Mouse (Mus musculus) left cerebral cortex, postnatal 10 days (tissue): ENCODE measurements around the gene Znrd1as. TPM values are rescaled to one million over a fixed set of nuclear protein-coding genes. Genes with fewer than 3 reads are reported as not detected.

ENCODE experiments used
- DNase-seq, 2 experiments: peaks; one replicate each; pipeline ENCODE4 v3.0.0; 2021 to 2022; ENCODE audit warnings: low spot score in 2 of 2, mixed read lengths in 1 of 2; ENCODE audit errors: extremely low spot score in 1 of 2
- intact Hi-C: fragments of 180-260 bp; cut with DNase I; formaldehyde crosslinking; loops from one replicate; pipeline ENCODE4 v1.15.1; 2025
- total RNA-seq, 2 experiments: library from RNA; stranded (reverse); gene quantifications; 2 replicates each; pipeline ENCODE4 v1.2.3; 2021

Znrd1as gene
- total RNA-seq, 2 experiments from 2014 or later: 2.8 to 3.5 TPM

DNA sequence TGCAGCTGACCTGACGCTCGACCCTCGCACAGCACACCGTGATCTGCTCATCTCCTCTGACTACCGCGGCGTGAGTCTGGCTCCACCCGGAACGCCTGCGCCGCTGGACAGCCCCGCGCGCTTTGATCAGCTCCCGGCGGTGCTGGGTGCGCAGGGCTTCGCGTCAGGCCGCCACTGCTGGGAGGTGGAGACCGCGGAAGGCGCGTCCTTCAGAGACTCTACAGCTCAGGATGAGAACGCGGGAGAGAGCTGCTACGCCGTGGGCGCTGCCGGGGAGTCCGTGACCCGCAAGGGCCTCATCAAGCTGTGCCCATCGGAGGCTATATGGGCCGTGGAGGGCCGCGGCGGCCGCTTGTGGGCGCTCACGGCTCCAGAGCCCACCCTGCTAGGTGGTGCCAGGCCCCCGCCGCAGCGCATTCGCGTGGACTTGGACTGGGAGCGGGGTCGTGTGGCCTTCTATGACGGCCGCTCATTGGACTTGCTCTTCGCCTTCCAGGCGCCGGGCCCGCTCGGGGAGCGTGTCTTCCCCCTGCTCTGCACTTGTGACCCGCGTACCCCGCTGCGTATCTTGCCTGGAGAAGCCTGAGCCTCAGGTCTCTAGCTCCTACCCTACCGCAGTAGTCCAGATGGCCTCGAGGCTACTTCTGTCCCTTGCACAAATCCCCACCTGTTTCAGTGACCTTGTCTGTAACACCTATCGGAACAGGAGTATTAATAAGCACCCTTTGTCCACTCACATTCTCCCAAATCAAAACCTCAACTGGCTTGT lies 11.2 kb upstream of the Znrd1as start:
- DNase-seq: peak in 1 of 2 experiments; percentile 75
- intact Hi-C loops: no loop called here

DNA sequence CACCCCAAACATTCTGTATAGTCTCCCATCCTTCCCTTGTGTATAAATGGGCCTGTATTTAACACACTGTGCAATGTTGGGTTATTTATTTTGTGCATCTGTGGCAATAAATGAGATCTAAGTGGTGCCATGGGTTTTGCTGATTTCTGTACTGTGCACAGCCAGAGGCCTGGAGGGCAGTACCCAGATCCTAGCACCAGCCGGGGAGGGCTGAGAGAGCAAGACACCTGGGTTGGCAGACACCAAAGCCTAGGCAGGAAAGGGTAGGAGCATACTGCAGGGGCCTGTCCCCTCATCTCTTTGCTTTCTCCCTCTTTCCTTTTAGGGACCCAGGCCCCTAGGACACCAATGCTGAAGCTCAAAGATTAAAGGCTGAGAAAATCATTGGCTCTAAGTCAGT lies 10.1 kb upstream of the Znrd1as start:
- intact Hi-C loops: no loop called here
- DNase-seq: no peak

DNA sequence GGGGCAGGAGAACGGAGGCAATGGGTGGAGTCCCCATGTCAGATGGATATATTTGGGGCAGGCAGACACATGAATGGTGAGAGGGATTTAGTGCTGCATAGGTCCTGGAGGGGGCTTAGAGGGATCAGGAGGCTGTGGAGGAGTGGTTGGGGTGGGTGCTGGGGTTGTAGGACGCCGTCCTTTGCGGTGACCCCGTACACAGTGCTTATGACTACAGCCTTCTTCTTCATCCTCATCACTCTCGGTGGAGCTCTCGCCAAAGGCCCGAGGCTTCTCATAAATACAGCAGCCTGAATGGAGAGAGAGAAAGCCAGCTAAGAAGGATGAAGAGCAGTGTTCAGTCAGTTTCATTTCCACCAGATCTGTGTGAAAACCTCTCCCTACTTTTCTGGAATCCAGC lies 9.1 kb upstream of the Znrd1as start:
- intact Hi-C loops: no loop called here
- no peak for DNase-seq

DNA sequence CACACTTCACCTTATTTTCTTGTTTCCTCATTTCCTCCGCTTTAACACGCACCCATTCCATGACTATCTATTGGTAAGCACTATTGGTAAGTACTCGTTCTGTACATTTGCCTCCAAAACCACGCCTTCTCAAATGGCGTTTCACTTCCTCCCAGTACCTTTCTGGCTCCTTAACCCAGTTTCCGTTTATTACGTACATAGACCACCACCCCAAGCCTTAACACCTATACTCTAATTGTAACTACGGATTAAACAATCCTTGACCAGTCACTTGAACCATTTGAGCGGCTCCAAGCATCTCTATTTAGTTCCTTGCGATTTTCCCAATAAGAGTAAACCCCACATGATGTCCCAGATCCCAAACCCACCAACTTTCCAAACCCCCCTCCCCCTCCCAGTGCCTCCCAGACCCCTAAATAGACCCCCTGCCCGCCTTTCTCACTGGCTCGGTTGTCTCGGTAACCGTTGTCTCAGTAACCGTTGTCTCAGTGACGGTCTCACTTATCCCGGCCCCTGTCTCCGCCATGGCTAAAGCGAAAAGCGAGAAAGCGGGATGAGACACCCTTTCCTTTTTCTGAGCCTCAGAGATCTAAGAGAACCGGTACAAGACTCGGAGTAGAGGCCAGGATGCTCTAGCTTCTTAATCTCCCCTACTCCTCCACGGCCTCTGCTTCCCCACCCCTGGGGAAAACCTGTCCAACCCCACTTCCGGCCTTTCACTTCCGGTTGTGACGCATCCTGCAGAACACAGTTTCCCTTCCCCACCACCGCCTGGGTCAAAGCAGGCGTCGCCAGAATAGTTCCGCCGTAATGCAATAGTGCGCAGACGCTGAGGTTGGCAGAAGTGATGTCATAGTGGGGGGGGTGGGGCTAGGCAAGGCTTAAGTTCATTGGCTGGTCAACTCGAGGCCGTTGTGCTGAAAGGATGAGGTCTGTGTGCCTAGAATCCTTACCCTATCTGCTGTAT lies 7.1 kb upstream of the Znrd1as start, which contains the start of gene Ppp1r11:
TSS of gene Ppp1r11 (minus strand) at position 761 of the 967 bp plus-strand sequence.
- peak; percentile 97 to 98 for DNase-seq
- intact Hi-C loops: loop anchor here (2.0 kb wide), 1 partner anchor 96 kb away; no protein-coding TSS in a partner anchor

DNA sequence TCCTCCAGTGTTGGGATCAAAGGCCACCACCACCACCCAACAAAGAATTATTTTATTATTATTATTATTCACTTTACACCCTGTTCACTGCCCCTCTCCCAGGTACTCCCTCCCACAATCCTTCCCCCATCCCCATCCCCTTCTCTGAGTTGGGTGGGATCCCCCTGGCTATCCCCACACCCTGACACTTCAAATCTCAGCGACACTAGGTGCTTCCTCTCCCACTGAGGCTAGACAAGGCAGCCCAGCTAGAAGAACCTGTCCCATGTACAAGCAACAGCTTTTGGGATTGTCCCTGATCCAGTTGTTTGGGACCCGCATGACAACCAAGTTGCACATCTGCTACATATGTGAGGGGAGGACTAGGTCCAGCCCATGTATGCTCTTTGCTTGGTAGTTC lies 5.8 kb upstream of the Znrd1as start:
- intact Hi-C loops: no loop called here
- no peak for DNase-seq

DNA sequence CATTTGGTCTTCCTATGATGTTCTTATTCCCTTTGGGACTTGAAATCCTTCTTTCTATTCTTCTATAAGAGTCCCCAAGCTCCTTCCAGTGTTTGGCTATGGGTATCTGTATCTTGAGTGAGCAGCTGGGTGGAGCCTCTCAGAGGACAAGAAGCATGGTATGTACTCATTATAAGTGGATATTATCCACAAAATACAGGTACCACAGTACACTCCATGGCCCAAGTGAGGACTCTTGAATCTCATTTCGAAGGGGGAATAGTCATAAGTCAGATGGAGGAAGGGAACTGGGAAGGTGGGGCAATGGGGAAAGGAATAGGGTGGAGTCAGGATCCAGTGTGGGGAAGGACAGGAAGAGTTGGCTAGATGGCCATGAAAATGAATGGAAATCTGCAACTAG lies 5.3 kb upstream of the Znrd1as start:
- intact Hi-C loops: no loop called here
- no peak for DNase-seq

DNA sequence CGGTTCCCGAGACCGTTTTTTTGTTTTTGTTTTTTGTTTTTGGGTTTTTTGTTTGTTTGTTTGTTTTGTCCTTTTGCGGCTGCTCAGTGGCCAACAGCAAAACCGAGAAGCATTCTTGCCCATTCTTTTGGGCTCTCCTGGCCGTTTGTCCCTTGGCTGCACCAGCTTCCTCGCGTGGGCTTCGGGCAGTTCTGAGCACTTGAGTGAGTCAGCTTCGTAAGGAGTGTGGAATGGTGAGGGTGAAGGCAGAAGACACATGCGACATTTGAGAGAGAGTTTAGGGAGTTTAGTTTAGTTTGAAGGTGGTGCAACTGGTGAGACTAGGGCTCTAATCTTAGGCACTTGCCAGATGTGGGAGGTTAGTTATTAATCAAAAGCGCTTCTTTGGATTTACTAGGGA lies 492 bp downstream of the Znrd1as start:
- intact Hi-C loops: loop anchor here (5.0 kb wide), 1 partner anchor 43 kb away; the partner anchor contains the start of gene Zfp57
- DNase-seq: no peak

DNA sequence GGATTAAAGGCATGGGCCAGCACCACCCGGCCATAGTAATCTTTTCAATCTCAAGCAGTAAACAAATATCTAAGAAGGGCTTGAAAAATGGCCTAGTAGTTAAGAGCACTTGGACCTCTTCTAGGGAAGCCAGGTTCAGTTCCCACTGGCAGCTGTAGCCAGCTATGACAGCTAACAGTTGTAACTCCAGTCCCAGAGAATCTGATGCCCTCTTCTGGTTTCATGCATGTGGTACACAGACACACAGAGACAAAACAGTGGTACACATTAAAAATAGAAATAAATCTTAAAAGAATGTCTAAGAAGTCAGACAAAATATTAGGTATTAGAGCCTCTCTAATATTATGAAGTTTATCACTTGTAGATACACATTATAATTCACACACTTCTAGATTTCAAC lies 2.7 kb downstream of the Znrd1as start:
- DNase-seq: no peak
- intact Hi-C loops: no loop called here

DNA sequence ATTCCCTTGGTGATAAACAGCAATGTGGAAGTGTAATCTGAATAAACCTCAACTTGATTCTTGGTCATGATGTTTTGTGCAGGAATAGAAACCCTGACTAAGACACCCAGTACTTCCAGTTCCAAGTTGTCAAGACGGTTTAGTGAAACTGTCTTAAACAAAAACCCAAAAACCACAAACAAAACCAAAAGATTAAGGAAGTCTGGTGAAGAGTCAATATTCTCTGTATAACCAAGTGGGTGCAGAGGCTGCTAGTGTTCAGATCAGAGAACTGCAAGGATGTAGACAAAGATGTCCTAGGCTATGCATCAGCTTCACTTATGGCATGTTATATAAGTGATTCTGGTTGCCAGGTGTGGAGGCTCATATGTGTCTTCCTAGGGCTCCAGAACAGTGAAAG lies 8.5 kb downstream of the Znrd1as start:
- DNase-seq: no peak
- intact Hi-C loops: no loop called here

DNA sequence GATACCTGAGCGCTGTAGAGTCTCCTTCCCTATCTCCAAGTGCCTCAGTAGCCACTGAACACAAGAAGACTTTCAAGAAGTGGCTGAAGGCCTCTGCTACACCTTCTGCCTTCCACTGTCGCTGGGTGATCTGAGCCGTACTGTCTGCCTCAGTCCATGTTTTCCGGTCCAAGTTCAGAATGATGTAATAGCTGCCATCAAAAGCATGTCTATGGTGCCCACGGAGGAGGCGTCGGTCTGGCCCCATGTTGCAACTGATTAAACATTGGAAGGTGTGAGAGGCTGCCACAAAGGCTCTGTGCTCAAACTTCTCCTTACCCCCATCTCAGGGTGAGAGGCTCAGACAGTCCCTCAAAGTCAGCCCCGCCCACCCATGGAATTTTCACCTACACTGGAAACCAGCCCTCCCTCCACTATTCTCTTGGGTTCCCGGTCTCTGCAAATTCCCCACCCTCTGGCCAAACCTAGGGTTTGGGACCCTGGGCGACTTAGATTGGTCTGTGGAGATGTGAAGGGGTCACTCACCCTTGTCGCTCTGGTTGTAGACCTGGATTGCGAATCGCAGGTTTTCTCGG lies 12.0 kb downstream of the Znrd1as start:
- intact Hi-C loops: no loop called here
- DNase-seq: no peak

DNA sequence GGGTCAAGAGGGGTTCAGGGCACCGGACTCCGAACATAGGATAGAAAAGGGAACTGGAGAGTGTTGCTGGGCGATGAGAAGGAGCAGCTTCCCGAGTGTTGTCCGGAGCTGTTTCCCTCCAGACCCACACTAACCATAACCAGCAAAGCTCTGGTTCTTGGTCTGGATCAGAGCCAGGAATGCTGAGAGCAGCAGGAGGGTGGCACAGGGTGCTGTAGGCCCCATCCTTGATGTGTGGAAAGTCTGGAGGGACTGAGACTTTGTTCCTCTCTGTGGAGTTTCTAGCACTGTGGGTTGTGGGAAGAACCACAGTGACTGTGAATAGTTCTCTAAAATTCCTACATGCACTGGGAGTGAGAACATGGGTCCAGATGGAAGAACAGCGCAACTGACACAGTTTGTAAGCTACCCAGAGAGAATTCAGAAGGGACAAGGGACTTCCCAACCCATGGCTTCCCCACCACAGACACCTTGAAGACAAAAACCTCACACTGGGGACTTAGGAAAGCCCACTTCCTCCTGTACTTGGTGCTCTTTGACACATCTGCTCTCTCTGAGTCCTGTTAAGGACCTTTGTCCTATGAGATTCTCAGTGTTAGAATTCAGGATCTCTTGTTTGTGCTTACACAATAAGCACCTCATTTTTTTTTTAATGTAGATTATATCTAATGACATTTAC lies 12.9 kb downstream of the Znrd1as start:
- no peak for DNase-seq
- intact Hi-C loops: no loop called here

DNA sequence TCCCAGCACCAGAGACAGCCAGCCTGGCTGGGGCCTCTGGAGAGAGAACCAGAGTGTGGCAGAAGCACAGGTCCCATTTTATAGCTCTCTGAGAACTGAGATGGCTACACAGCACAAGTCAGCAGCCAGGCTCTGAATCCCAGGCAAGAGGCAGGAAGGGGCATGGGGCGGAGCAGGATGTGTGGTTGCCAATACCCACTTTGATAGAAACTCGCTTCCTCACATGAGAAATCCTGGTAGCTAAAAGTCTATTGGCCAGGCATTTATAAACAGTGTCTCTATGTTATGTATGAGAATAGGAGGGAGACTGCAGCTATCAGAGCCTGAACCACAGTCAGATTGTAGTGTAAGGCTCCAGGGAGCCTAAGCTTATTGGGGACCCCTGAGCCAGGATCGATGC lies 14.4 kb downstream of the Znrd1as start:
- no peak for DNase-seq
- intact Hi-C loops: no loop called here

DNA sequence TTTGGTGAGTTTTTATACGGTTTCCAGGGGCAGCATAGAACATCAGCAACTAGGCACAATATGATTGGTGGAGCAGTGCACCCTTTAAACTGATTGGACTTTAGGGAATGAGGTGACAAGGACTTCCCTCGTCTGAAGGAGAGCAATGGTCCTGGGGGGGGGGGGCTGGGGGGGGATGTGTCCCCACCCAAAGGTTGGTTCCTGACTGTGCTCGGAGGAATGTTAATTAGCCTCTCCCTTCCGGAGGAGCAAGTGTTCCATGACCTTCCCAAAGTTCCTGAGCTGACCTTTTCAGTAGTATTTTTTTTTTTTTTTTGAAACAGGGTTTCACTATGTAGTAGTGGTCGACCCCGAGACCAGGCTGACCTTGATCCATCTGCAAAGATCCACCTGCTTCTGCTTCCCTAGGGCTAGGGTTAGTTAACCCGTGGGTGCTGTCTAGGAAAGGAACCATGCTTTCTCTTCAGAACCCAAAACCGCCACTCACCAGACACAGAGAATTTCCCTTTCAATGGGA lies 14.9 kb downstream of the Znrd1as start:
- intact Hi-C loops: no loop called here
- DNase-seq: no peak

DNA sequence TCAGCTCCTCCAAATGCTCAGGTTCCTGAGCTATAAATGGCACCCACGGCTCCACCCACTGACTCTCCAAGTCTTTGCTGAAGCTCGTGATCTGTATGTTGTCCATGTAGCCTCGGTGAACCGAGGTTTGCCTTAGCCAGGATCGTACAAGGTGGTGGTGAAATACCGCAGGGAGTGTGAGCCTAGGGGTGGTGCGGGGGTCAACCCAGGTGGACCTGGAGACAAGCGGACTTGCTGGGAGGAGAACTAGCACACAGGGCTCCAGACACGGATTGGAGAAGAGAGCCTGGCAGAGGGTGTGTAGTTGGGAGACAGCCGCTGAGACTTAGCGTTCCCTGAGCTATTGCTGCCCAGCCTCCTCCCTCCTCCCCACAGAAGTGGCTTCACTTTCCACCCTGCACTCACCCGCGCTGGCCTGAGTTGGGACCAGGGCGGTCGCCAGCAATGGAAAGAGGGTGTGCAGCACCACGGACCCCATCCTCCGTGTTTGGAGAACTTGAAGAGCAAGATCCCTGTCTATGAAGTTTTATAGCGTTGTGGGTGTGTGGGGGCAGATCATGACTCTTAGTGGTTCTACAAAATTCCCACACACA lies 22.9 kb downstream of the Znrd1as start, which contains the start of gene 2410137M14Rik:
TSS of gene 2410137M14Rik (minus strand) at position 17 of the 593 bp plus-strand sequence.
- intact Hi-C loops: no loop called here
- no peak for DNase-seq

DNA sequence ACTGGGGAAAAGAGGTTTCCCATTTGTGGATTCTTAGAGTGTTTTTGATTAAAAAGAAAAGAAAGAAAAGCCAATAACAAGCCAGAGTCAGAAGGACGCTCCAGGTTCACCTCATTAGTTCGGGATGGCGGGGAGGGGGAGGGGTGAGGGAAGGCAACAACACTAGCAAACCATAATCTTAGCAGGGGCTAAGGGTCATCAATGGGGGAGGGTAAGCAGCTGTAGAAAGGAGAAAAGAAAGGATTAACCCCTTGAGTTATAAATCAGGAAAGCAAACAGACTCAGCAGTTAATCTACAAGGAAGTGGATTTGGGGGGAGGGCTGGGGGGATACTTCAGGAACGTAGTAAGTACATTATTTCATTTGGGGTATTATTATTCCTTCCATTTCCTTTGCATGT lies 23.5 kb downstream of the Znrd1as start:
- intact Hi-C loops: no loop called here
- DNase-seq: no peak

DNA sequence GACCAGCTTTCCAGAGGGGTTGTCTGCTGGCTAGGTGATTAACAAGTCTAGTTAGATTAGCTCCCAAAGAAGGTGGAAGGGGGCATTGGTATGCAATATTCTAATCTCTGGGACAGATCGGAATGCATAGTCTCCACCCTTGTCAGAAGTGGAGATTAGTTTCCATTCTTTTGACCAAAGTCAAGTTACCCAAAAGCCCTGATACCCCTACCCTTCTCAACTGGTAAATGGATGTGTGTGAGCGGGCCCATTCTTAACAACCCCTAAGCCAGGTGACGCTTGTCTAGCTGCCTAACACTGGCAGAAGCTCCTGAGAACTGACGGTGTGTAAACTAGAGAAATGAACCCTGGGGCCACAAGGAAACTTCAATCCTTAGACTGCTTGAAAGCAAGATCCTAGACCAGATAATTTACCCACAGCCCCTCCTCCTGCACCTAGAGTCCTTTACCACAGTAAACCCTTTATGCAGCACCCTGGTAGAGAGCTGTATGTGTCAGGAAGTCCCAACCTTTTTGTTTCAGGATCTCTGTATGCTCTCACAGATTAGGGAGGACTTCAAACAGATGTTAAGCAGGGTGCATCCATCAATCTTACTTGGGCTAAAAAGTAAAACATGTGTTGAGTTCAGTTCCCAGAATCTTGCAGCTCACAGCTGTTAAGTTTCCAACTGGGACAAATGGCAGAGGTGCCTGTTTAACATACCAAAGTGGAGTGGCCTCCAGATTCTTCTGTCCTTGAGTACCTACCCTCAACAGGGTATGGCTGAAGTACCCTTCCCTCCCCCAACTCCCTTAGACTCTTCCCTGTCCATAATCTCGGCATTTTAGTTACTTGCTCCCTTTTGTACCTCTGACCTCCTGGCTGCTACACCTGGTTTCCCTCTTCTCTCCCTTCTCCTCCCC lies 24.1 kb downstream of the Znrd1as start:
- intact Hi-C loops: no loop called here

DNA sequence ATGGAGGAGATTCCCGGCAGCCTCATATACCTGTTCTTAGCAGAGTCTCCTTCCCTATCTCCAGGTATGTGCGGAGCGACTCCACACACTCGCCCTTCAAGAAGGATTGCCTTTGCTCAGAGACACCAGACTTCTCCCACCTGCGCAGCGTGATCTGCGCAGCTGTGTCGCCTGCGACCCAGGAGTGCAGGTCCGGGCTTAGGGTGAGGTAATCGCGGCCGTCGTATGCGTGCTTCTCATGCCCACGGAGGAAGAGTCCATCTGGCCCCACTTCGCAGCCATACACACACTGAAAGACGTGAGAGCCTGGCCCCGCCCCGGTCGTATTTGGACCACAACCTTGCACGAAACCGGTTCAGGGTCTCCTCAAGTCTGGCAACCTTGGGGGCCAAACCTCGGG lies 30.1 kb downstream of the Znrd1as start:
- peak in 1 of 2 experiments; percentile 32 for DNase-seq
- intact Hi-C loops: no loop called here

More for the DNA sequence above, 24.1 kb downstream of the Znrd1as start:
- DNase-seq: no peak
